Mouse (Mus musculus) forebrain, embryonic 10.5 days (tissue): ENCODE measurements at regions not wholly inside any gene's neighbourhood (a gene's known extent, or its start where the extent isn't known, plus 50 kb on each side); places are given as distances from the start of the nearest gene placed in this dataset.

Experiments
- DNase-seq: peaks from one replicate; pipeline ENCODE4 v3.0.0-alpha.2; 2017; ENCODE audit warnings: low spot score; ENCODE audit errors: extremely low spot score
- H3K27ac ChIP-seq: fragments of 300-500 bp; sonication (generic); 2 replicates; pipeline ENCODE4 v1.5.1; 2016; ENCODE audit warnings: mild to moderate bottlenecking
- H3K27me3 ChIP-seq: fragments of 300-500 bp; sonication (generic); 2 replicates; pipeline ENCODE4 v1.6.1; 2016; ENCODE audit warnings: mild to moderate bottlenecking; ENCODE audit not compliant: poor library complexity, severe bottlenecking
- H3K36me3 ChIP-seq: fragments of 300-500 bp; sonication (generic); replicated peaks from 2 replicates; pipeline ENCODE4 v1.6.1; 2016; ENCODE audit warnings: mild to moderate bottlenecking, moderate library complexity
- H3K4me1 ChIP-seq: fragments of 300-500 bp; sonication (generic); 2 replicates; pipeline ENCODE4 v1.6.1; 2016
- H3K4me3 ChIP-seq: fragments of 300-500 bp; sonication (generic); 2 replicates; pipeline ENCODE4 v1.5.1; 2016; ENCODE audit warnings: mild to moderate bottlenecking, moderate library complexity
- H3K9me3 ChIP-seq: fragments of 300-500 bp; sonication (generic); 2 replicates; pipeline ENCODE4 v1.6.1; 2016; ENCODE audit warnings: mild to moderate bottlenecking, moderate library complexity
- WGBS: fragments of 180-500 bp; shearing (Covaris S2); methylation state at CpG from one replicate; pipeline ENCODE4 v1.1.7; 2016; 5-methylcytosine and 5-hydroxymethylcytosine counted together

DNA sequence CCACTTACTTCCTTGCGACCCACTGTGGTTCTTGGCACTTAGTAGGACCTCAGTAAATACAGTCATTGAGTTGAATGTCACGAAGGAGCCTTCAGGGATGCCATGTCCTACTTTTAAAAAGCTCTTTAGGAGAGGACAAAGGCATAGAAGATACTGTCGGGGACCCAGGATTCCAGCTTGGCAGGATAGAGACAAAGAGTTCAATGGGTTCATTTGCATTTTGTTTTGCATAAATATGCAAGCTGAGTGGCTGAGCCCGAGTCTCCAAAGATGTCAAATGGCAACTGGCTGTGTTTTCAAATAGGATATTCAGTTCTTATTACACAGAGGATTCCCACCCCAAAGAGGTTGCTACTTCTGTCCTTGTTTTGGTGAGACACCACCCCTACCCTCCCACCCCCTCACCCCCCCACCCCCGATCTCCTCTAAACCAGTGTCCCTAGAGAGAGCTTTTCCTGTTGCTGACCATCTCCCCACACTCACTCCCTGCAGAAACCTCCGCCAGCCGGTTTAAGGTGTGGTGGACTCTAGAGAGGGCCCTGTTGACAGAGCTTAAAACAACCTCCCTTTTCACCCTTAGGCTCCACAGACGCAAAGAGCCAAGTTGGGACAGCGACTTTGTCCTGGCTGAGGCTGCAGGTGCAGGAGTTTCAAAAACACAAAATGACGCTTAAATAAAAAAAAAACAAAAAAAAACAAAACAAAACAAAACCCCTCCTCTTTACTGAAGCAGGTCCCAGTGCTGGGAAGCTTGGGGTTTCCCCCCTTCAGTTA lies 57.9 kb downstream of the Sox9 start:
- no peak for DNase-seq
- Histone ChIP-seq H3K27ac (peak overlapping the region; percentile 73), H3K9me3 (no peaks in the 10 kb centered on the region), H3K36me3 (no peaks in the 10 kb centered on the region), H3K4me3 (peak overlapping the region; percentile 31), H3K27me3 (peaks cover 13% of the 10 kb centered on the region; the same call in 1 of the 2 replicates), H3K4me1 (peaks cover 26% of the 10 kb centered on the region)
- 18% methylated on average over 10 of the region's 10 CpGs for WGBS

DNA sequence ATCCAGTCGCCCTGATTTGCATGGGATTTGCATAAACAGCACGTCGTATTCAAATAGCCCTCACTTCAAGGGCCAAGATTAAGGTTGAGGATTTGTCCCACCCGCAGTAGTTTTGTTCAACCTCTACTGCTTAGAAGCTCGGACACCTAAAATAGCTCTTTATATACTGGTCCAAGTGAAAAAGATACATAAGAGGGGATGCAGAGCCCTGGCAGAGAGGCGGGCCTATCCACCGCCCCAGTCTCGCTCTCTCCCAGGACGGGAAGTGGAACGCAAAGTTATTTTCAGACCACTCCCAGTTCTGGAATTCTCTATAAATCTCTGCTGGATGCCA lies 58.4 kb downstream of the Sox9 start:
- Histone ChIP-seq H3K9me3 (no peaks in the 10 kb centered on the region), H3K36me3 (no peaks in the 10 kb centered on the region), H3K27ac (peak overlapping the region; percentile 73), H3K4me1 (peaks cover 20% of the 10 kb centered on the region), H3K27me3 (peaks cover 13% of the 10 kb centered on the region; the same call in 1 of the 2 replicates), H3K4me3 (peak overlapping the region; percentile 31; the same call in 1 of the 2 replicates)
- DNase-seq: no peak
- 10% methylated on average over 10 of the region's 10 CpGs for WGBS

DNA sequence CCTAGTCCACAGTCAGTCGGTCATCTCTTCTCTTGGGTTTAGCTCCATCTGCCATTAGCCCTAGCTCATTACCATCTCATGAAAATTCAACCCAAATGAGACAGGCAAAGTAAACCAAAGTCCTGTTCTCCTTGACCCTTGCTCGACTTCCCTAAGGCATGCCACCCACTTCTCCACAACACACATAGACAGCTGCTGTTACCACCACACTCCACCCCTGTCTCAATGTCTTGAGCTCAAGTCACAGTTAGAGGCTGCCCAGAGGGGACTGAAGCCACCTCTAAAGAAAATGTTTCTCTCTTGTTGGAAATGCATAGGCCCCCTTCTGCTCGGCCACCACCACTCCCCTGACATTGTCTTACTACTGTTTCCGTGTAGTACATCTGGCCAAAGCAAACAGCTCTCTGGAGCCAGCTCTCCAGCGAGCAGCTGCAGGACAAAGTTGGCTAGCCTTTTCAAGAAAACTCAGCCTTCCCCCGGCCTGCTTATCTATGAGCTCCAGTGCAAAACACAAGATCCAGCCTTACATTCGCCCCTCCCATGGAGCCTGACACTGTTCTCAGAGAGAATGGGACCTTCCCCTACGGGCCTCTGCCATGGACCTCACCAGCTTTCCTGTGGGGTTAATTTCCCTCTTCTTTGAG lies 62.4 kb downstream of the Sox9 start:
- no peaks in the 10 kb centered on the region; the same call in 1 of the 2 replicates for H3K9me3 ChIP-seq
- H3K36me3 ChIP-seq: no peaks in the 10 kb centered on the region
- H3K27ac ChIP-seq: no peak overlapping the region
- no peak for DNase-seq
- H3K4me1 ChIP-seq: peaks cover 17% of the 10 kb centered on the region
- WGBS: 87% methylated on average over 8 of the region's 8 CpGs
- peaks cover 13% of the 10 kb centered on the region; the same call in 1 of the 2 replicates for H3K27me3 ChIP-seq
- H3K4me3 ChIP-seq: no peak overlapping the region

DNA sequence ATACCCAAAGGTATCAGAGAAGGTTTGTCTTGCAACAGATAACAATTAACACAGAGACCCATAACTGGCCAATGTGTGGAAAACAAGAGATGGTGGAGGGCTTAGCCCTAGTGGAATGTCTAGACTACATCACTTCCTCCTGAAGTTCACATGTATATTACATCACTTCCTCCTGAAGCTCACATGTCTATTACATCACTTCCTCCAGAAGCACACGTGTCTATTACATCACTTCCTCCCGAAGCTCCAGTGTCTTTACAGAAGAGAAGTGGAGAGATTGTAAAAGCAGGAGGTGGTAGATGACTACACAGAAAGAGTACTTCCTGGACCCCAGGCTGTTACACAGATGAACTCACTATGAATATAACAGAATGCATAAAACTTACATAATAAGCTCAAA lies 65.1 kb downstream of the Sox9 start:
- H3K27ac ChIP-seq: no peak overlapping the region
- H3K4me3 ChIP-seq: no peak overlapping the region
- 89% methylated on average over 2 of the region's 2 CpGs for WGBS
- H3K4me1 ChIP-seq: peaks cover 3% of the 10 kb centered on the region; the same call in 1 of the 2 replicates
- no peaks in the 10 kb centered on the region; the same call in 1 of the 2 replicates for H3K9me3 ChIP-seq
- H3K27me3 ChIP-seq: no peaks in the 10 kb centered on the region; the same call in 1 of the 2 replicates
- H3K36me3 ChIP-seq: no peaks in the 10 kb centered on the region
- no peak for DNase-seq

DNA sequence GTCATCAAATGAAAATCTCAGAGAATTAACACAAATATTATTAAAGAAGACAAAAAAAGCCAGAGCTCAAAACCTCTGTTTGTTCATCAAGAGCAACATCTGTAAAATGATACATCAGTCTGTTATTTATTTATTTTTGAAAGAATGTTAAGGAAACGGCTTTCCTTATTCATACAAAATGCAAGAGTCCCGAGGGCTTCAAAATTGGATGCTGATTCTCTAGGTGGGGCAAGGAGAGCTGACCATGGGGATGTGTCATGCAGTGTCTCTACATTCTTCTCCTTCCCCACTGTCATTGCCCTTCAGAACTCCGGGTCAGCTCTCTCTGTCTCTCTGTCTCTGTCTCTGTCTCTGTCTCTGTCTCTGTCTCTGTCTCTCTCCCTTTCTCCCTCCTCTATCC lies 65.8 kb downstream of the Sox9 start:
- Histone ChIP-seq H3K27me3 (no peaks in the 10 kb centered on the region), H3K27ac (no peak overlapping the region), H3K4me3 (no peak overlapping the region), H3K4me1 (no peaks in the 10 kb centered on the region), H3K9me3 (no peaks in the 10 kb centered on the region; the same call in 1 of the 2 replicates), H3K36me3 (no peaks in the 10 kb centered on the region)
- 90% methylated on average over 3 of the region's 3 CpGs for WGBS
- no peak for DNase-seq

DNA sequence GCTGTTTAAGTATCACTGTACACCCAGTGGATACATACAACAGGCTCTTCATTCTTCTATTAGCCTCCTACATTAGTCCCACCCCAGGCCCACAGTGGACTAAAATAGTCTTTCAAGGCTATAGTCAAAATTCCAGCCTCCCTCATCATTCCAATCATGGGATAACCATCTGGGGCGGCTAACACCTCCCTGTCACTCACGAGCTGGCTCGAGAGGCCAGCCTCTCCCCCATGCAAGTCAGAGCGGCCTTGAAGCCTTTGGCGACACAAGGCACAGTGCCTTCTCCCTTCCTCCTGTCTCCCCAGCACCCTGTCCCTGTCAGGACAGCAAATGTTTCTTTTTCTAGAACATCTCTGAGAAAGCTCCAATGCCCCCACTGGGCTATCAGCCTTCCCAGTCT lies 68.0 kb downstream of the Sox9 start:
- H3K27ac ChIP-seq: no peak overlapping the region
- 91% methylated on average over 5 of the region's 5 CpGs for WGBS
- H3K4me3 ChIP-seq: no peak overlapping the region
- no peaks in the 10 kb centered on the region for H3K36me3 ChIP-seq
- no peaks in the 10 kb centered on the region for H3K27me3 ChIP-seq
- peaks cover 5% of the 10 kb centered on the region; the same call in 1 of the 2 replicates for H3K4me1 ChIP-seq
- DNase-seq: no peak
- H3K9me3 ChIP-seq: no peaks in the 10 kb centered on the region; the same call in 1 of the 2 replicates

DNA sequence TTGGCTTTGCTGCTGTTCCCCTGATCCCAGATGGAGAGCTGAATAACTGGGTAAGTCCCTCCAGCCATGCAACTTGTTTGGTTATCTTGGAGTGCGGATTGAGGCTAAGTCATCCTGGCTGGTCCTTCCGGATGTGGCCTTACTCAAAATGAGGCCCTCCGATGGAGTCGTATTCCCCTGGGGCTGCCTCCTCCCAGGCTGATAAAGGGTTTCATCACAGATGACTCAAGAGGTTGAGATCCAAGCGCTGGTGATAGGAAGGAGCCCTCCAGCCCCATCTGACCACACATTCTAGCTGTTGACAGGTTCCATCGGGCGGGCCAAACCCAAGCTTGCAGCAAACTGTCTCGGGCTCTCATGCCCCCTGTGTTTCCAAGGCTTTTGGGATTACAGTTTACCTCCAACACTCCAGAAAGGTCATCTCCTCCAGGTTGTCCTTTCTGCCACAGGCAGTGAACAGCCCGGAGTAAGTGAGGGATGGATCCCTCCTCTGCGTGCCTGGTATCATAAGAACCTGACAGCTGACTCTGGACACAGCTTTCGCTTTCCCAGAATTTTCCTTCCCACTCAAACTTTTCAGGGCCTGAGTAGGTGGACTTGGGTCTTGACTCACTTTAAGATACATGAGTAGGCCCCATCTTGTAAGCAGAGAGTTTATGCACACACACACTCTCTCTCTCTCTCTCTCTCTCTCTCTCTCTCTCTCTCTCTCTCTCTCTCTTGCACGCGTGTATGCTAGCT lies 68.7 kb downstream of the Sox9 start:
- H3K27me3 ChIP-seq: no peaks in the 10 kb centered on the region
- H3K4me1 ChIP-seq: peaks cover 5% of the 10 kb centered on the region; the same call in 1 of the 2 replicates
- no peak for DNase-seq
- H3K36me3 ChIP-seq: no peaks in the 10 kb centered on the region
- 90% methylated on average over 13 of the region's 13 CpGs for WGBS
- H3K4me3 ChIP-seq: no peak overlapping the region
- no peak overlapping the region for H3K27ac ChIP-seq
- H3K9me3 ChIP-seq: no peaks in the 10 kb centered on the region; the same call in 1 of the 2 replicates

DNA sequence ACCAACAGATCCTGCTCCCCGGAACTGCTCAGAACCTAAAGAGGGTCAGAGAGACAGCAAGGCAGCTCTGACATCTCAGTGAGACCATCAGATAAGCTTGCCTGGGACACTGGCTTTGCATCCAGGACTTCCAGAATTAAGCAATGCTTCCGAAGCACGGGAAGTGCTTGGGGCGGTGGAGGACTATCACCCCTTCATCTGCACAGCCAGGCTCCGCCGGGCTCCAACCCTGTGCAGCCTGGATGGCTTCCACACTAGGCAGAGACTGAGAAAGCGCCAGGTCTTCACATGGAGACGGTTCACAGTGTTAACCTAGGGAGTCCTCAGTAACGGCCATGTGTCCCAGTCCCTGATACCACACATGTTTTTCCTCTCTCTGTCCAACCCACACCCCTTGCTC lies 69.3 kb downstream of the Sox9 start:
- Histone ChIP-seq H3K36me3 (no peaks in the 10 kb centered on the region), H3K27ac (0 out of 2 replicates have a peak overlapping the region, but pooled peaks have one; percentile 1)

DNA sequence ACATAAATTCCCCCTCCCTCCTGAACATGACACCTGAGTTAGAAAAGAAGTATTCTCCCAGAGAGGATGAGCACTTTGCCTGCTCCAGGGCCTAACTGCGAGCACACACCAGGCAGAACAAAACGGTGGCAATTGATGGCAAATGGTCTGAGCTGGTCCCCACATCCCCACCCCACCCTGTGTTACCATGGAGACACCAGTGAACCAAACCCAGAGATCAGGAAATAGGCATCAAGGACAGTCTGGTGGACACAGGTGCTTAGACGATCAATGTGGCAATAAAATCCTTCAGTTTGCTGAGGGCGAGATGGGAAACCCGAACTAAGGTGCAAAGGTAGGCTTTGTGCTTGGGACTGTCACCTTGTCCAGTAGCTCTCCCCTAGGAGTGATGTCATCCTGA lies 74.0 kb downstream of the Sox9 start:
- Histone ChIP-seq H3K27ac (no peak overlapping the region), H3K36me3 (no peaks in the 10 kb centered on the region), H3K4me1 (peaks cover 15% of the 10 kb centered on the region), H3K9me3 (peaks cover 6% of the 10 kb centered on the region), H3K27me3 (peaks cover 8% of the 10 kb centered on the region; the same call in 1 of the 2 replicates), H3K4me3 (no peak overlapping the region)
- DNase-seq: no peak
- 86% methylated on average over 5 of the region's 5 CpGs for WGBS

More for the DNA sequence above, 69.3 kb downstream of the Sox9 start:
- Histone ChIP-seq H3K4me3 (no peak overlapping the region), H3K27me3 (no peaks in the 10 kb centered on the region), H3K9me3 (no peaks in the 10 kb centered on the region; the same call in 1 of the 2 replicates), H3K4me1 (peaks cover 5% of the 10 kb centered on the region; the same call in 1 of the 2 replicates)
- no peak for DNase-seq
- WGBS: 86% methylated on average over 9 of the region's 9 CpGs

DNA sequence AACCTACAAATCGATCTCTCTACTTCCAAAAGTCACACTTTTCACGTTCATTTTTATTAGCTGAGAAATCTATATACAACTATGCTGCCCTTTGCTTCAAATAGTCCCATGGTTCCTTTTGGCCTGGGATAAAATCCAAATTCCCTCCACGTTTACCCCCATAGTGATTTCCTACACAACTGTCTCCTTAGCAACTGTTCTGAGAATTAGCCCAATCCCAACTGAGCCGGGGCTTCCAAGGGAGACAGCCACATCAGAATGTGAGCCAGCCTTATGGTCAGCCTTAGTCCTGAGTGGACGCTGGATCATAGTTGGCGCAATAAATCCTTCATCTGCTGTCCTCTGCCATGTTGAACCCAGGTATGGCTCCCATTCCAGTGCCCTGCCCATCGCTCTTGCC lies 77.3 kb downstream of the Sox9 start:
- no peaks in the 10 kb centered on the region for H3K36me3 ChIP-seq
- peaks cover 40% of the 10 kb centered on the region for H3K4me1 ChIP-seq
- 0 out of 2 replicates have a peak overlapping the region, but pooled peaks have one; percentile 6 for H3K27ac ChIP-seq
- H3K27me3 ChIP-seq: peaks cover 14% of the 10 kb centered on the region; the same call in 1 of the 2 replicates
- peaks cover 6% of the 10 kb centered on the region for H3K9me3 ChIP-seq
- no peak overlapping the region for H3K4me3 ChIP-seq
- 92% methylated on average over 7 of the region's 7 CpGs for WGBS
- DNase-seq: no peak

DNA sequence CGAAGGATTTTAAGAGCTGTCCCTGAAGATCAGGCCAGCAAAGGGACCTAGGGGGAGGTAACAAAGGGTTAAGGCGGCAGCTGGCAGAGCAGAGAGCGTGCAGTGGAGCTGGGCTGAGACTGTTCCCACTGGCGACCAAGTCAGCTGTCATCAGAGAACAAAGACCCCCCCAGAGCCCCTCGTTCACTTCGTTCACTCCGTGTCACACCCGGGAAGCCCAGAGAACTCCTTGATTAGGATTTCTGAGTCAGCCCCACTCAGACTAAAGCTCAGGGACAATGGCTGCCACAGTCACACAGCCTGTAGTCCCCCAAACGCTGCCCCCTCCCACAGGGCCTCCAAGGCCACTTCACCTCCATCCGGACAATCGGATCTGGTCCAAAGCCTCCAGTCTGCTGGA lies 78.8 kb downstream of the Sox9 start:
- Histone ChIP-seq H3K9me3 (peaks cover 6% of the 10 kb centered on the region), H3K27me3 (peaks cover 14% of the 10 kb centered on the region; the same call in 1 of the 2 replicates), H3K4me3 (no peak overlapping the region), H3K4me1 (peaks cover 37% of the 10 kb centered on the region), H3K36me3 (no peaks in the 10 kb centered on the region), H3K27ac (peak overlapping the region; percentile 86)
- 22% methylated on average over 11 of the region's 11 CpGs for WGBS
- no peak for DNase-seq

DNA sequence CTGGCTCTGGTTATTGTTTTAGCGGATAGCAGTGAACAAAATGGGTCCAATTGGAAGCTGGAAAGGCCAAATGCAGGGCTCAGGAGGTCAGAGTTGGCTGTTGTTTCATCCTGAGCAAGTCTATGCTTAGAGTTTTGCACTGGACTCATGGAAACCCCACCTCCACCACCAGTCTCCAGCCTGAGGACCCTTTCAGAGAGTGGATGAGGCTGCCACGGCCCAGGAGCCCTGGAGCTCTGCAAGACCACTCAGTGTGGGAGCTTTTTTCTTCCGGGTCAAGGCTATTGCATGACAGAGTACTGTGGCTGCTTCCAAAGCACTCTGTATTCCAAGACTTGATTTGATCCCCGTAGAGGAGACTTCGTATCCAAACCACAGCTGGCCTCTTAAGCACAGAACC lies 79.2 kb downstream of the Sox9 start:
- H3K4me1 ChIP-seq: peaks cover 37% of the 10 kb centered on the region
- H3K36me3 ChIP-seq: no peaks in the 10 kb centered on the region
- 79% methylated on average over 5 of the region's 5 CpGs for WGBS
- no peak overlapping the region for H3K4me3 ChIP-seq
- no peak for DNase-seq
- H3K9me3 ChIP-seq: peaks cover 6% of the 10 kb centered on the region
- peaks cover 14% of the 10 kb centered on the region; the same call in 1 of the 2 replicates for H3K27me3 ChIP-seq
- peak overlapping the region; percentile 86 for H3K27ac ChIP-seq
